Mouse (Mus musculus) heart, adult 2 months (tissue): ENCODE data around the gene Pde4c.

Experiments used
- CTCF ChIP-seq: fragments of 200-600 bp; IDR thresholded peaks from 2 replicates; pipeline ENCODE4 v1.8.1; 2022; ENCODE audit warnings: antibody characterized with exemption, mild to moderate bottlenecking, moderate library complexity
- EP300 ChIP-seq: fragments of 200-500 bp; IDR thresholded peaks from 2 replicates; pipeline ENCODE4 v1.6.1; 2011; ENCODE audit warnings: low read depth, low read length, control low read depth; ENCODE audit not compliant: insufficient read depth

DNA sequence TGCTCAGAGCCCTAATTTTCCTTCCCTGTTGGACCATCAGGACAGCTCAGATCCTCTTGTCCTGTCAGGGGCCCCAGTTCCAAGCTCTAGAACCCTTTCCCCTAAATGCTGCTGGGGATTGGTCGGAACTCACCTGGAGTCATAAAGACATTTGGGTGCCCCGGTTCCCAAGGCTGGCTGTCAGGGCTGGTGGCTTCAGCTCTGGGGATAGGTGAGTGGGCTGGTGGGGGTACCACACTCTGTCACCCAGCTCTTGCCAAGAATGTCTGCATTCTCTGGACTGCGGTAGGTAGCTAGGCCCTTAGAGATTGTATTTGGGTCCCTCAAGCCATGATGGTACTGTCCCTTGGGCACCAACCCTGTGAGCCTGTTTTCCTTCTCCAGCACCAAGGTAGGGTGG is 20.2 kb upstream of the Pde4c start, which contains the start of gene Iqcn:
- TF ChIP-seq EP300 (no peak), CTCF (no peak)
